Mouse (Mus musculus) MEL (cell line): ENCODE results near the gene Arap1. TPM values are rescaled to one million over a fixed set of nuclear protein-coding genes. Genes with fewer than 3 reads are reported as not detected.

Experiments used
- DNase-seq: peaks from one replicate; pipeline ENCODE4 v3.0.0; 2011; ENCODE audit warnings: low read depth, low spot score
- H3K27ac ChIP-seq: 2 replicates; pipeline ENCODE4 v1.5.1; 2012; ENCODE audit warnings: low read depth, mild to moderate bottlenecking, control low read depth, low read length, moderate library complexity; ENCODE audit not compliant: control insufficient read depth
- H3K27me3 ChIP-seq, 2 experiments: fragments of 150-350 bp in 1 of 2; sonication (generic) in 1 of 2; 2 replicates each; pipeline ENCODE4 v1.6.1; 2012; ENCODE audit warnings: low read length in 2 of 2, mild to moderate bottlenecking in 2 of 2, improper control_type of control experiment in 1 of 2, moderate library complexity in 1 of 2; ENCODE audit not compliant: insufficient read depth in 2 of 2, control insufficient read depth in 1 of 2
- H3K36me3 ChIP-seq, 2 experiments: 2 replicates each; pipeline ENCODE4 v1.6.1; 2012 to 2014; ENCODE audit warnings: low read length in 2 of 2, improper control_type of control experiment in 1 of 2, inconsistent platforms in 1 of 2, mild to moderate bottlenecking in 1 of 2; ENCODE audit not compliant: insufficient read depth in 2 of 2, control insufficient read depth in 1 of 2
- H3K4me1 ChIP-seq, 2 experiments: fragments of 150-350 bp in 1 of 2; sonication (generic) in 1 of 2; 2 replicates each; pipeline ENCODE4 v1.6.1; 2012; ENCODE audit warnings: low read length in 2 of 2, improper control_type of control experiment in 1 of 2, mild to moderate bottlenecking in 1 of 2; ENCODE audit not compliant: insufficient read depth in 2 of 2, control insufficient read depth in 1 of 2
- H3K4me3 ChIP-seq, 2 experiments: fragments of 150-350 bp in 1 of 2; sonication (generic) in 1 of 2; 2 replicates each; pipeline ENCODE4 v1.5.1; 2012; ENCODE audit warnings: low read depth in 2 of 2, low read length in 2 of 2, mild to moderate bottlenecking in 2 of 2, moderate library complexity in 2 of 2, control low read depth in 1 of 2, improper control_type of control experiment in 1 of 2; ENCODE audit not compliant: control insufficient read depth in 1 of 2, insufficient read depth in 1 of 2
- H3K79me2 ChIP-seq: 2 replicates; pipeline ENCODE4 v1.6.1; 2012; ENCODE audit warnings: mild to moderate bottlenecking, low read length, moderate library complexity; ENCODE audit not compliant: control insufficient read depth, poor library complexity, insufficient read depth
- H3K9ac ChIP-seq: 2 replicates; pipeline ENCODE4 v1.6.1; 2012; ENCODE audit warnings: low read depth, mild to moderate bottlenecking, control low read depth, low read length, moderate library complexity; ENCODE audit not compliant: control insufficient read depth, poor library complexity, severe bottlenecking
- H3K9me3 ChIP-seq: fragments of 150-350 bp; sonication (generic); replicated peaks from 2 replicates; pipeline ENCODE4 v1.6.1; 2012; ENCODE audit warnings: mild to moderate bottlenecking, low read length, improper control_type of control experiment, moderate library complexity; ENCODE audit not compliant: insufficient read depth
- CHD1 ChIP-seq: IDR thresholded peaks from 2 replicates; pipeline ENCODE4 v1.6.1; 2012; ENCODE audit warnings: low read depth, mild to moderate bottlenecking, inconsistent platforms, low read length, improper control_type of control experiment
- CTCF ChIP-seq, 3 experiments: IDR thresholded peaks in 2 of 3; conservative IDR thresholded peaks in 1 of 3; 2 replicates each; pipeline ENCODE4 v1.5.1; 2011 to 2012; ENCODE audit warnings: low read length in 3 of 3, low read depth in 2 of 3, mild to moderate bottlenecking in 2 of 3, improper control_type of control experiment in 1 of 3, inconsistent platforms in 1 of 3, mixed read lengths in 1 of 3, moderate library complexity in 1 of 3; ENCODE audit not compliant: control insufficient read depth in 1 of 3, insufficient read depth in 1 of 3, poor library complexity in 1 of 3, severe bottlenecking in 1 of 3
- E2F4 ChIP-seq: IDR thresholded peaks from 2 replicates; pipeline ENCODE4 v1.6.1; 2011; ENCODE audit warnings: low read depth, low read length, improper control_type of control experiment, borderline replicate concordance
- GABPA ChIP-seq: IDR thresholded peaks from 2 replicates; pipeline ENCODE4 v1.6.1; 2012; ENCODE audit warnings: low read depth, mild to moderate bottlenecking, inconsistent platforms, low read length, improper control_type of control experiment, moderate library complexity
- JUND ChIP-seq: IDR thresholded peaks from 2 replicates; pipeline ENCODE4 v1.6.1; 2011; ENCODE audit warnings: low read depth, mild to moderate bottlenecking, improper control_type of control experiment, low read length
- KAT2A ChIP-seq: conservative IDR thresholded peaks from 2 replicates; pipeline ENCODE4 v1.6.1; 2012; ENCODE audit warnings: low read depth, low read length, improper control_type of control experiment, inconsistent platforms
- MAFK ChIP-seq: IDR thresholded peaks from 2 replicates; pipeline ENCODE4 v1.6.1; 2011; ENCODE audit warnings: low read depth, mild to moderate bottlenecking, low read length, improper control_type of control experiment, borderline replicate concordance
- MAX ChIP-seq: IDR thresholded peaks from 2 replicates; pipeline ENCODE4 v1.6.1; 2011; ENCODE audit warnings: low read length, improper control_type of control experiment
- MEF2A ChIP-seq: IDR thresholded peaks from 2 replicates; pipeline ENCODE4 v1.6.1; 2014; ENCODE audit warnings: low read depth, mild to moderate bottlenecking, inconsistent platforms, low read length, improper control_type of control experiment; ENCODE audit not compliant: poor library complexity, insufficient replicate concordance, severe bottlenecking; ENCODE audit errors: extremely low read depth
- MYC ChIP-seq: IDR thresholded peaks from 2 replicates; pipeline ENCODE4 v1.6.1; 2011; ENCODE audit warnings: low read depth, mild to moderate bottlenecking, low read length, improper control_type of control experiment, moderate library complexity
- NELFE ChIP-seq: IDR thresholded peaks from 2 replicates; pipeline ENCODE4 v1.6.1; 2011; ENCODE audit warnings: low read depth, low read length, improper control_type of control experiment
- NRF1 ChIP-seq: IDR thresholded peaks from 2 replicates; pipeline ENCODE4 v1.6.1; 2014; ENCODE audit warnings: low read depth, mild to moderate bottlenecking, inconsistent platforms, low read length, improper control_type of control experiment, moderate library complexity; ENCODE audit not compliant: poor library complexity, insufficient read depth, severe bottlenecking
- POLR2A ChIP-seq, 2 experiments: IDR thresholded peaks; 2 replicates each; pipeline ENCODE4 v1.6.1; 2011 to 2012; ENCODE audit warnings: low read length in 2 of 2, mild to moderate bottlenecking in 2 of 2, control low read depth in 1 of 2, improper control_type of control experiment in 1 of 2, low read depth in 1 of 2, moderate library complexity in 1 of 2; ENCODE audit not compliant: control insufficient read depth in 1 of 2, insufficient read depth in 1 of 2, poor library complexity in 1 of 2
- POLR2AphosphoS2 ChIP-seq: IDR thresholded peaks from 2 replicates; pipeline ENCODE4 v1.6.1; 2011; ENCODE audit warnings: low read length, improper control_type of control experiment
- RAD21 ChIP-seq: IDR thresholded peaks from 2 replicates; pipeline ENCODE4 v1.6.1; 2011; ENCODE audit warnings: mild to moderate bottlenecking, low read depth, low read length, improper control_type of control experiment
- RCOR1 ChIP-seq: IDR thresholded peaks from 2 replicates; pipeline ENCODE4 v1.6.1; 2012; ENCODE audit warnings: low read depth, mild to moderate bottlenecking, inconsistent platforms, low read length, improper control_type of control experiment
- SIN3A ChIP-seq: IDR thresholded peaks from 2 replicates; pipeline ENCODE4 v1.6.1; 2012; ENCODE audit warnings: low read length, improper control_type of control experiment, inconsistent platforms
- SMC3 ChIP-seq: IDR thresholded peaks from 2 replicates; pipeline ENCODE4 v1.6.1; 2011; ENCODE audit warnings: low read depth, low read length, improper control_type of control experiment
- TAL1 ChIP-seq: IDR thresholded peaks from 2 replicates; pipeline ENCODE4 v1.6.1; 2012; ENCODE audit warnings: mild to moderate bottlenecking, inconsistent platforms, low read length, moderate library complexity, mixed read lengths
- TCF12 ChIP-seq: IDR thresholded peaks from 2 replicates; pipeline ENCODE4 v1.6.1; 2014; ENCODE audit warnings: low read depth, mild to moderate bottlenecking, inconsistent platforms, low read length, improper control_type of control experiment, moderate library complexity
- USF1 ChIP-seq: IDR thresholded peaks from 2 replicates; pipeline ENCODE4 v1.6.1; 2014; ENCODE audit warnings: low read depth, mild to moderate bottlenecking, inconsistent platforms, low read length, improper control_type of control experiment, moderate library complexity
- USF2 ChIP-seq, 2 experiments: IDR thresholded peaks; 2 replicates each; pipeline ENCODE4 v1.6.1; 2011 to 2012; ENCODE audit warnings: improper control_type of control experiment in 2 of 2, low read length in 2 of 2, borderline replicate concordance in 1 of 2, inconsistent platforms in 1 of 2, low read depth in 1 of 2, mild to moderate bottlenecking in 1 of 2; ENCODE audit not compliant: insufficient read depth in 1 of 2
- ZMIZ1 ChIP-seq: IDR thresholded peaks from 2 replicates; pipeline ENCODE4 v1.6.1; 2012; ENCODE audit warnings: low read depth, mild to moderate bottlenecking, inconsistent platforms, low read length, improper control_type of control experiment, moderate library complexity
- ZNF384 ChIP-seq: IDR thresholded peaks from 2 replicates; pipeline ENCODE4 v1.6.1; 2012; ENCODE audit warnings: low read depth, mild to moderate bottlenecking, inconsistent platforms, low read length, improper control_type of control experiment
- polyA plus RNA-seq, 2 experiments: library from polyadenylated mRNA; stranded (reverse) in 1 of 2; unstranded in 1 of 2; fragments of >175 nt in 1 of 2; fragments of >200 nt in 1 of 2; gene quantifications; 2 replicates each; pipeline versions ENCODE4 v1.2.1 to v1.2.4; 2012; ENCODE audit warnings: low replicate concordance in 2 of 2, low read depth in 1 of 2; ENCODE audit not compliant: insufficient read length in 2 of 2, insufficient read depth in 1 of 2, missing spikeins in 1 of 2
- total RNA-seq: library from RNA; depleted of rRNA; stranded (reverse); fragments of 300-350 nt; gene quantifications from 2 replicates; pipeline ENCODE4 v1.2.3, GENCODE M21; 2012

Gene Arap1
- total and polyA plus RNA-seq, 3 experiments = 13.6 to 27.1 TPM; not detected in 1

- no peak overlapping the region for H3K27ac ChIP-seq
- no peak for TF ChIP-seq POLR2A (IDR thresholded peaks at IDR 0.05; ENCODE audit: control insufficient read depth in 1 of 2, insufficient read depth in 1 of 2, low read depth in 1 of 2, low read length in 2 of 2, poor library complexity in 1 of 2)
- TF ChIP-seq TAL1 = no peak
- TF ChIP-seq TCF12 = no peak
- no peak for TF ChIP-seq ZMIZ1
- TF ChIP-seq NELFE = no peak
- TF ChIP-seq MYC = no peak
- TF ChIP-seq USF1 = no peak
- no peak for TF ChIP-seq KAT2A
- no peak for TF ChIP-seq CHD1
- no peak for TF ChIP-seq CTCF (IDR thresholded peaks at IDR 0.05 in 2 of 3, conservative IDR thresholded peaks at IDR 0.05 in 1 of 3; ENCODE audit: control insufficient read depth in 1 of 3, insufficient read depth in 1 of 3, low read depth in 2 of 3, low read length in 3 of 3, poor library complexity in 1 of 3, severe bottlenecking in 1 of 3)
- TF ChIP-seq E2F4 = no peak
- no peak for TF ChIP-seq MAX
- no peak for TF ChIP-seq POLR2AphosphoS2
- TF ChIP-seq GABPA = no peak
- no peak for TF ChIP-seq SMC3
- no peak for TF ChIP-seq NRF1
- no peak for TF ChIP-seq MEF2A
- no peak for TF ChIP-seq USF2 (IDR thresholded peaks at IDR 0.05; ENCODE audit: borderline replicate concordance in 1 of 2, insufficient read depth in 1 of 2, low read depth in 1 of 2, low read length in 2 of 2)
Observed at GRCm38 (mm10) chr7:101444211-101444610, 96.3 kb downstream of the Arap1 start.

GRCm38 (mm10) chr7:101449855-101450254 is 102.0 kb downstream of the Arap1 start:
- Histone ChIP-seq H3K9ac (no peak overlapping the region), H3K79me2 (no peaks in the 10 kb centered on the region), H3K4me3 (no peak overlapping the region), H3K27ac (no peak overlapping the region), H3K27me3 (peaks cover 6% of the 10 kb centered on the region in 2 experiments), H3K36me3 (no peaks in the 10 kb centered on the region), H3K4me1 (no peaks in the 10 kb centered on the region), H3K9me3 (no peaks in the 10 kb centered on the region)
- TF ChIP-seq SIN3A = no peak
- no peak for TF ChIP-seq MEF2A
- TF ChIP-seq MAFK = no peak
- TF ChIP-seq KAT2A = no peak
- no peak for TF ChIP-seq TCF12
- TF ChIP-seq ZNF384 = no peak
- no peak for TF ChIP-seq POLR2A (IDR thresholded peaks at IDR 0.05; ENCODE audit: control insufficient read depth in 1 of 2, insufficient read depth in 1 of 2, low read depth in 1 of 2, low read length in 2 of 2, poor library complexity in 1 of 2)
- TF ChIP-seq RAD21 = no peak
- TF ChIP-seq RCOR1 = no peak
- no peak for TF ChIP-seq JUND
- no peak for TF ChIP-seq NRF1
- peak; percentile 5 for DNase-seq

More at GRCm38 (mm10) chr7:101444211-101444610, 96.3 kb downstream of the Arap1 start:
- no peaks in the 10 kb centered on the region for H3K4me1 ChIP-seq
- H3K27me3 ChIP-seq = peaks cover 5 to 8% of the 10 kb centered on the region in 2 experiments; a peak in 3 of 4 replicates
- no peaks in the 10 kb centered on the region for H3K36me3 ChIP-seq
- no peak overlapping the region for H3K4me3 ChIP-seq
- H3K9ac ChIP-seq = no peak overlapping the region
- no peak for DNase-seq
- no peaks in the 10 kb centered on the region for H3K79me2 ChIP-seq
- no peaks in the 10 kb centered on the region for H3K9me3 ChIP-seq
